Mouse (Mus musculus) lung, postnatal 10 days (tissue): ENCODE data around the gene Tpk1.

Experiments
- DNase-seq: peaks from one replicate; pipeline ENCODE4 v3.0.0; 2021

The Tpk1 gene

GRCm38 (mm10) chr6:43347637-43348036 lies 318.4 kb downstream of the Tpk1 start:
- DNase-seq: no peak

GRCm38 (mm10) chr6:43343006-43343405 lies 323.1 kb downstream of the Tpk1 start:
- no peak for DNase-seq

- peak; percentile 36 for DNase-seq
These were observed 323.7 kb downstream of the Tpk1 start for GRCm38 (mm10) chr6:43342386-43342785.

- no peak for DNase-seq
These were observed 327.3 kb downstream of the Tpk1 start for GRCm38 (mm10) chr6:43338804-43339203.

GRCm38 (mm10) chr6:43337491-43337961 lies 328.6 kb downstream of the Tpk1 start:
- peak; percentile 76 for DNase-seq

GRCm38 (mm10) chr6:43335619-43336234 lies 330.4 kb downstream of the Tpk1 start:
- DNase-seq: no peak

GRCm38 (mm10) chr6:43333479-43333878 lies 332.6 kb downstream of the Tpk1 start:
- peak; percentile 27 for DNase-seq

GRCm38 (mm10) chr6:43312961-43313656 lies 353.0 kb downstream of the Tpk1 start:
- DNase-seq: peak; percentile 27

GRCm38 (mm10) chr6:43312546-43312945 lies 353.5 kb downstream of the Tpk1 start:
- no peak for DNase-seq

GRCm38 (mm10) chr6:43310071-43310470 lies 356.0 kb downstream of the Tpk1 start:
- peak; percentile 57 for DNase-seq

GRCm38 (mm10) chr6:43309454-43309853 lies 356.6 kb downstream of the Tpk1 start, which contains the start of gene Nobox:
Gene Nobox (minus strand): TSS chr6:43309554.
- DNase-seq: no peak

GRCm38 (mm10) chr6:43297508-43297850 lies 368.6 kb downstream of the Tpk1 start:
- no peak for DNase-seq

GRCm38 (mm10) chr6:43296798-43297507 lies 369.1 kb downstream of the Tpk1 start:
- DNase-seq: peak; percentile 54

- peak; percentile 48 for DNase-seq
These were observed 370.2 kb downstream of the Tpk1 start for GRCm38 (mm10) chr6:43295908-43296307.
